Mouse (Mus musculus) forebrain, embryonic 12.5 days (tissue): Measurements from ENCODE around the gene Ptchd3. TPM values are rescaled to one million over a fixed set of nuclear protein-coding genes. Genes with fewer than 3 reads are reported as not detected.
A peak's percentile ranks its signal among the peaks of the same experiment; 100 is the strongest.

Experiments
- ATAC-seq: fragments of 200-750 bp; cut with Nextera tagmentation; 2 replicates; pipeline ENCODE4 v1.8.0; 2017; ENCODE audit warnings: moderate TSS enrichment; ENCODE audit not compliant: low FRiP score
- H3K27ac ChIP-seq: fragments of 300-500 bp; sonication (generic); 2 replicates; pipeline ENCODE4 v1.5.1; 2016; ENCODE audit warnings: mild to moderate bottlenecking
- H3K27me3 ChIP-seq: fragments of 300-500 bp; sonication (generic); 2 replicates; pipeline ENCODE4 v1.6.1; 2016; ENCODE audit warnings: mild to moderate bottlenecking
- H3K36me3 ChIP-seq: fragments of 300-500 bp; sonication (generic); replicated peaks from 2 replicates; pipeline ENCODE4 v1.6.1; 2016; ENCODE audit warnings: mild to moderate bottlenecking
- H3K4me1 ChIP-seq: fragments of 300-500 bp; sonication (generic); 2 replicates; pipeline ENCODE4 v1.6.1; 2016
- H3K4me2 ChIP-seq: fragments of 300-500 bp; sonication (generic); 2 replicates; pipeline ENCODE4 v1.6.1; 2016; ENCODE audit warnings: mild to moderate bottlenecking, moderate library complexity
- H3K4me3 ChIP-seq: fragments of 300-500 bp; sonication (generic); replicated peaks from 2 replicates; pipeline ENCODE4 v1.5.1; 2016; ENCODE audit warnings: mild to moderate bottlenecking
- H3K9ac ChIP-seq: fragments of 300-500 bp; sonication (generic); 2 replicates; pipeline ENCODE4 v1.6.1; 2016; ENCODE audit warnings: mild to moderate bottlenecking
- H3K9me3 ChIP-seq: fragments of 300-500 bp; sonication (generic); 2 replicates; pipeline ENCODE4 v1.6.1; 2016
- WGBS: fragments of 180-500 bp; shearing (Covaris S2); methylation state at CpG from one replicate; pipeline ENCODE4 v1.1.7; 2016; 5-methylcytosine and 5-hydroxymethylcytosine counted together
- polyA plus RNA-seq: library from polyadenylated mRNA; unstranded; fragments of >200 nt; fragmentation: Nextera tagmentation; extraction: Ambion mirVana; gene quantifications from 2 replicates; pipeline ENCODE4 v1.2.1, GENCODE M21; 2016

Gene Ptchd3
- polyA plus RNA-seq, 1 experiment from 2014 or later: not detected

GRCm38 (mm10) chr11:121802743-121803142 is 27.3 kb upstream of the Ptchd3 start:
- H3K27me3 ChIP-seq: no peaks in the 10 kb centered on the region
- H3K4me1 ChIP-seq: no peaks in the 10 kb centered on the region
- H3K4me2 ChIP-seq: no peak overlapping the region
- no peak overlapping the region for H3K4me3 ChIP-seq
- no peaks in the 10 kb centered on the region for H3K9me3 ChIP-seq
- no peak overlapping the region for H3K27ac ChIP-seq
- no peaks in the 10 kb centered on the region for H3K36me3 ChIP-seq
- H3K9ac ChIP-seq: no peak overlapping the region
- WGBS: 89% methylated on average over 2 of the region's 2 CpGs
- ATAC-seq: no peak

GRCm38 (mm10) chr11:121804258-121805027 is 25.6 kb upstream of the Ptchd3 start:
- no peaks in the 10 kb centered on the region for H3K9me3 ChIP-seq
- H3K9ac ChIP-seq: no peak overlapping the region
- H3K4me2 ChIP-seq: no peak overlapping the region
- H3K36me3 ChIP-seq: no peaks in the 10 kb centered on the region
- ATAC-seq: no peak
- 89% methylated on average over 5 of the region's 5 CpGs for WGBS
- no peak overlapping the region for H3K4me3 ChIP-seq
- H3K27me3 ChIP-seq: no peaks in the 10 kb centered on the region
- H3K27ac ChIP-seq: no peak overlapping the region
- H3K4me1 ChIP-seq: 0 out of 2 replicates have a peak, but pooled peaks cover 3% of the 10 kb centered on the region

DNA sequence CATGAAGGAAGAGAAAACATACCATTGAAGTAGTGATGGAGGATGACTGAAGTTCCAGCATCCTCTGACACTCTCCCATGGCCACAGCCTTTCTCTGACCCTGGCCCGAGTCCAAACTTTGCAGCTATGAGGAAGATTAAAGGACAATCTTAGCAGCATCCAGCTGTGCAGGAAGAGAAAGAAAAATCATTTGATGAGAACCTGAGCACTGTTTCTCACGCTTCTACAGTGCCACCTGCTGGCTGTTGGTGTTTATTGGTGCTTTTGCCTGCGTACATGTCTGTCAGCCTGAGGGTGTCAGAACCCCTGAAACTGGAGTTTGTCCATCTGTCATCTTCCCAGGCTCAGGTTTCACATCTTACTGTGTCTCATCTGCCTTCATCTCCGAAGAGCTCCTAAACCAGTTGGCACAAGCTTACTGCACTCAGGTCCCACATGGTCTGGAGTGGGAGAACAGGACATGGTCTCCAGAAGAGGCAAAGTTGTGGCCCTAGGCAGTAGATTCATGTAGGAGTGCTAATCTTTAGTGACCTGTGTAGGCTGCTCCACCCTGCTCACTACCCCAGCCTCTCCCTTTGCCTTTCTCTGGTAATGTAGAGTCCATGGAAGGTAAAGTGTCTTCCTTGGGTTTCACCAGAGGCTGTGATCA is 21.7 kb upstream of the Ptchd3 start:
- H3K27ac ChIP-seq: no peak overlapping the region
- peak; percentile 53; the same call in 1 of the 2 replicates for ATAC-seq
- H3K9ac ChIP-seq: no peak overlapping the region
- H3K27me3 ChIP-seq: no peaks in the 10 kb centered on the region
- H3K36me3 ChIP-seq: no peaks in the 10 kb centered on the region
- 0 out of 2 replicates have a peak, but pooled peaks cover 3% of the 10 kb centered on the region for H3K4me1 ChIP-seq
- H3K9me3 ChIP-seq: no peaks in the 10 kb centered on the region
- 6% methylated on average over 4 of the region's 4 CpGs for WGBS
- H3K4me3 ChIP-seq: no peak overlapping the region
- no peak overlapping the region for H3K4me2 ChIP-seq

DNA sequence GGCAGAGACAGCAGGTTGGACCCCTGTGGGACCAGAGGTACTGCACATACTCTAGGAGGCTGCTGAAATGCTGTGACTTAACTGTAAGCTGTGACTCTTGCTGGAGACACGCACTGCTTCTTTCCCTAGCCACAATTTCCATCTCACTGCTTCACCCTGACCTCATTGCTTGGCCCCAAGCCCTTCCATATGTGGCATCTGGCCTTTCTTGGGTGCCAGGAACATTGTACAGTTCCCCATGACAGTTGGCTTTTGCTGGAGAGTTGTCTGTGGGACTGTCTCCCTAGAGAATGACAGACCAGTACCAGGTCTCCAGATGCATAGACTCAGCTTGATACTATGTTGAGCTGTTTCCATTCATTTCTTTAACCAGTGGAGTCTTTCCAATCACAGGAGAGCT is 21.2 kb upstream of the Ptchd3 start:
- Histone ChIP-seq H3K9ac (no peak overlapping the region), H3K4me3 (no peak overlapping the region), H3K9me3 (no peaks in the 10 kb centered on the region), H3K27me3 (no peaks in the 10 kb centered on the region), H3K4me1 (0 out of 2 replicates have a peak, but pooled peaks cover 3% of the 10 kb centered on the region), H3K4me2 (no peak overlapping the region), H3K27ac (no peak overlapping the region), H3K36me3 (no peaks in the 10 kb centered on the region)
- 56% methylated on average over 1 of the region's 1 CpGs for WGBS
- ATAC-seq: no peak

DNA sequence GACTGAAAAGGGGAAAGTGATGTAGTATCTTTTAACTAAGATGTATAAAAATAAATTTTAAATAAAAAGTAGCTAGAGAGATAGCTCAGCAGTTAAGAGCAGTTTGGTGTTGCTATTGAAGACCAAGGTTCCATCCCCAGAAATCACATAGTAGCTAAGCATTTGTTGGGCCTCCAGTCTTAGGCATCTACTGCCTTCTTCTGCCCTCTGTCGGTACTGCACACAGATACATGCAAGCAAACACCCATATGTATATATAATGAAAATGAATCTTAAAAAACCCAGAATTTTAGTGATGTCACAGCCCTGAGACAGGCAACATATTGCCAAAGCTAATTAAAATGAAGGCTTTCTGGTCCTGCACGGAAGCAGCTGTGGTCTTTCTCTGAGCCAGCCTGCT is 15.9 kb downstream of the Ptchd3 start:
- no peaks in the 10 kb centered on the region for H3K27me3 ChIP-seq
- 52% methylated on average over 2 of the region's 2 CpGs for WGBS
- no peak overlapping the region for H3K4me3 ChIP-seq
- no peak overlapping the region for H3K27ac ChIP-seq
- ATAC-seq: no peak
- no peak overlapping the region for H3K4me2 ChIP-seq
- H3K36me3 ChIP-seq: no peaks in the 10 kb centered on the region
- H3K9me3 ChIP-seq: no peaks in the 10 kb centered on the region
- peaks cover 6% of the 10 kb centered on the region; the same call in 1 of the 2 replicates for H3K4me1 ChIP-seq
- H3K9ac ChIP-seq: no peak overlapping the region

DNA sequence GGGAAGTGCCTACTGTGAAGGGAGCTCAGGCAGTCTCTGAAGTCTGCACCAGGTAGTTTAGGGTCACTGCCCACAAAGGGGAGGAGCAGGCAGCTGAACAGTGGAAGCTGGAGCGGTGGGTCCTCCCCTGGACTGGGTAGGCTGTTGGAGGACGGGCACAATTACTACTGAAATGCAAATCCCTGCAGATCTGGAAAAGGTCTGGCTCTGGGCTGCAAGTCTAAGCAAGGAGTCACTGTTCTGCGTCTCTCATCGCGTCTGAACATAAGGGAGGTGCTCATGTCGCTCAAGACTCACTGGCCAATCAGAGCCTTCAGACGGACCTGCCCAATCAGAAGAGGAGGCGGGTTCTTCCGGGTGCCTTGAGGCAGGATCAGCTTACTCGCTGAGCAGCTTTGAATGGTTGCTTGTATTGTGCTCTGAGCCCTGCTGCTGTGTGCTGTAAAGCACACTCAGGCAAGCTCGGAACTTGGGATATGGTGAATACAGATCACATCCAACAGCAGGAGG is 17.8 kb downstream of the Ptchd3 start:
- Histone ChIP-seq H3K9ac (peak overlapping the region; percentile 52), H3K4me2 (peak overlapping the region; percentile 65), H3K9me3 (0 out of 2 replicates have a peak, but pooled peaks cover under 1% of the 10 kb centered on the region), H3K27ac (peak overlapping the region; percentile 87), H3K4me1 (peaks cover 6% of the 10 kb centered on the region; the same call in 1 of the 2 replicates), H3K36me3 (no peaks in the 10 kb centered on the region), H3K27me3 (no peaks in the 10 kb centered on the region), H3K4me3 (peak overlapping the region; percentile 46)
- peak; percentile 100 for ATAC-seq
- WGBS: under 1% methylated on average over 11 of the region's 11 CpGs

Other genes with a start within 250 kb of the Ptchd3 start
- gene B3gntl1, start 157.1 kb upstream of the Ptchd3 start, polyA plus RNA-seq: 6.9 and 7.9 TPM in 2 replicates
- 2.1 and 3.2 TPM in 2 replicates for gene Metrnl, start 128.7 kb upstream of the Ptchd3 start, polyA plus RNA-seq